Mouse (Mus musculus) NIH3T3 (cell line): ENCODE results near the gene Gjb4.

Experiments used
- DNase-seq: peaks from one replicate; pipeline ENCODE4 v3.0.0-alpha.2; 2012; ENCODE audit warnings: low read depth

Gene Gjb4

DNA sequence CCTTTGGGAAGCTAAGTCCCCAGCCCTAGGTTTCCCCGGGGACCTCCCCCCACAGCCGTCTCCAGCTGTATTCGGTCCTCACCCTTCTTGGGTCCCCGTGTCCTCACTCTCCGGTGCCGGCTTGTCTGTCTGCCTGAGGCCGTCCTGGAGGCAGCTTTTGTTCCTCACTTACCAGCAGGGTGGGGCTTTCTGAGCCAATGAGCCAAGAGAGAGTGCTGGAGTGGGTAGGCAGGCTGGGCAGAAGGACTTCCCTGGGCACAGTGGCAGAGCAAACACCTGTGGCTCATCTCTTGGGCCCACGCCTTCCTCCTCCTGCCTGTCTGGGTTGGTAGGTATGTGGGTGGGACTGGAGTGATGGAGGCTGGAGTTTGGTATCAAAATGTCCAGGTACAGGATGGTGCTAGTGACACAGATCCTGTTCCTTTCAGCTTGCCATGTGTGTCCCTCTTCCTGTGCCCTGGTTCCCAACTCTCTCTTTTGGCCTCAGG lies at the start of gene Gjb4:
Gjb4 (minus strand) TSS at position 131 of the 488 bp plus-strand sequence.
- peak; percentile 31 for DNase-seq

DNA sequence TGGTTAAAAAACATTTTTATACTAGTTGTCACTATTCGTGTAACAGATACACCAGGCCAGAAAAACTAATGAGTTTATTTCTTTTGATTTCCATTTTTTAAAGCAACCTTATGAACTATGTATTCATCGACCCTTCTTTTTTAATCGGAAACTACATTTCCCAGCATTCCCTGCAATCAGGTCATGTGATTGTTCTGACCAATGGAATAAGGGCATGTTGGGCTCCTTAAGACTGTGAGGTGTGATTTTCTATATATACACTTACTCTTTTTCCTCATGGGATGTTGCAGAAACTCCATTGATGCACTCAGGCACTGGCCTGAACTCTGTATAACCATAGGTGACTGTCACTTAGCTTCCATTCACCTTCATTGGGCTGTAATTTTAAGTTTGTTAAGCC lies 48.7 kb upstream of the Gjb4 start:
- peak; percentile 27 for DNase-seq

DNA sequence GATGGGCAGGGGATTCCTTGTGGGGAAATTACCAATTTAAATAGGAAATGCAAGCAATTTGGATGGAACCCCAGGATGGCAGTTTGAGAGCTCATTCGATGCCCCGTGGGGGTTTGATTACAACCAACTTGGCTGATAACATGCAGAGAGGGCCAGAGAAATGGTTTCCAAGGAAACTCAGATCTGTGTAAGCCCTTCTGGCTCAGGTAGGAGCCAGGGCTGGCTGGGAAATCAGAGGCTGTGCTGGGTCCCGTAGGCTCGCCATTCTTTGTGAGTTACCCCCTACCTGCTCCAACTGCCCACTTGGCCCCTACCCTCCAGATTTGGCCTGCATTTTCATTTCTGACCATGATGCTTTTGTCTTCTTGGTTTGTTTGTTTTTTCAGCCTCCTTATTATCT lies 48.3 kb upstream of the Gjb4 start:
- no peak for DNase-seq

DNA sequence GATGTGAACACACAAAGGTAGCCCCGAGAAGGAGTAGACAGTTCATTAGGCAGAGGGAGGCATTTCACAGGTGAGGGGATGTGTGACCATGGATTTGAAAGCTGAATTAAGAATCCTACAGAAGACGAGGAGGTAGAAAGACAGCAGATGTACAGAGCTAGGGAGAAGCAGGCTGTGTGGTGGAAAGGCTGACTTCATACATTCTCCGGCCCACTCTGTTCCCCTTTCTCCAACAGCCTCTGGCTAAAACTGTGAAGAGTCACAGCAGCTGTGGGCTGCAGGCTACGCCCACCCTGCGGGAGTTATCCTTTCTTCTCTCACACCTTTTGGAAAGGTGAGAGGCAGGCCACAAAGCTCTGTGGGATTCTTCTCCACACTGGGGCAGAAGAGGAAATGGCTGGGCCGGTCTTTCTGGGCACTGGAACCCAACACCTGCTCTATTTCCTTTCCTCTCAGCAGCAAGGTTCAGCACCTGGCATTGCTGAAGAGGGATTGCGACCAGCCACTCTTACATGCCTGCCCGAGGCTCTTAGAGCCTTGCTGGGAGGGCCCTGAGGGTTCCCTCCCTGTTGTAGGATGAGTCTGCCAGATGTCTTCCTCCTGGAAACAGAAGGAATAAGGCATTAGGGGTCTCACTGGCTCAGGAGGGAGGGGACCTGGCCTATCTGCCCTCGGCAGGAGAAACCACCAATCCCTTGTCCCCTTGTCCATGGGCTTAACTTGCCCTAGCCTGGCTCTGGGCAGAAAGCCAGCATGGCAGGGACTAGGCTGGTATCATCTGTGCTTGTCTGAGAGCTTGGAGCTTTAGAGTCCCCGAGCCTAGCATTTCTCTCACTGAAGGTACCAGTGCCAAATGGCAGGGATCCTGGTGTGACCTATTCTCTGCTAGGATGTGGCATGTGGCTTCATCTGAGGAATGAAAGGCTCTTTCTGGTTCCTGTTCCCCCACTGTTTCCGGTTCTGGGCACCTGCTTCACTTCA lies 46.6 kb upstream of the Gjb4 start:
- DNase-seq = no peak

DNA sequence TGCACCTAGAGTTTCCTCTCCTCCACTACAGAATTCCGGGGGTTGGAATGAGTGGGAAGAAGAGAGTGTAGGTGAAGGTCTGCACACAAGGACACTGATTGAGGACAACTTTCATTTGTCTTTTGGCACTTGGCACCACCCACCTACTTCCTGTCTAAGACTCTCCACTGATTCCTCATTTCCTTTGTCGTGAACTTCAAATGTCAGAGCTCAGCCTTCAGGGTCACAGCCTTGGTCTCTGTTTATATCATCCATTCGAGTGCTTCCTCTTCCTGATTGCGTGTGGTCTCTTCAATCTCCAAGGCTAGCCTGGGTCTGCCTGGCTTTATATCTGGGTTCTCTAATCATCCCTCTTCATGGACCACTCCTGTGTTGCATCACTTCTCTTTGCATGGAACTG lies 41.7 kb upstream of the Gjb4 start:
- no peak for DNase-seq

DNA sequence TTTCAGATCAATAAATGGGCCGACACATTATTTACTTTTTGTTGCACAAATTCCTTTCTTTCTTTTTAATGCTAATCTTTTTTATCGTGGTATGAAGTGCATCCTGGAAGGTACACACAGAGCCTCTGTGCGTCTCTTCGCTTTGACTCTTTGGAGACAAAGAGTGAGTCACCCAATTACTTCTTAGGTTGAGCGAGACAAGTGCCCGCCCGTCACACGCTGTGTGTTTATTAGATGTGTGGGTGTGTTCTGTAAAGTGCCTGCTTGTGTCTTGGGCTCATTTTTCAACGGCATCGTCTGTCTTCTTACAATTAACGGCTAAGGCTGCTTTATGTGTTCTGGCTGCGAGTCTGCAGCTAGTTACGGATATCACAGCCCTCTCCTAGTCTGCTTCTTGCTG lies 35.8 kb upstream of the Gjb4 start:
- DNase-seq = no peak

DNA sequence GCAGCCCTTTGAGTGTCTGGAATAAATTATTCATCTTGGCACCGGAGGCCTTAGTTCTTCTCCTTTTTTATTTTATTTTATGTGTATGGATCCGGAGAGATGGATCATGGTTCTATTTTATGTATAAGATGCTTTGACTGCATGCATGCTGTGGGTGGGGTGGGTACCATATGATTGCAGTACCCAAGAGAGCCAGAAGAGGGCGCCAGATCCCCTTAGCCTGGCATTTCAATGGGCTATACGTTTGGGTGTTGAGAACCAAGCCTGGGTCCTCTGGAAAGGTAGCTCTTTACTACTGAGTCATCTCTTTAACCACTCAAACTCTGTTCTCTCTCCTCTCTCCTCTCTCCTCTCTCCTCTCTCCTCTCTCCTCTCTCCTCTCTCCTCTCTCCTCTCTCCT lies 23.5 kb upstream of the Gjb4 start:
- DNase-seq = peak; percentile 33

DNA sequence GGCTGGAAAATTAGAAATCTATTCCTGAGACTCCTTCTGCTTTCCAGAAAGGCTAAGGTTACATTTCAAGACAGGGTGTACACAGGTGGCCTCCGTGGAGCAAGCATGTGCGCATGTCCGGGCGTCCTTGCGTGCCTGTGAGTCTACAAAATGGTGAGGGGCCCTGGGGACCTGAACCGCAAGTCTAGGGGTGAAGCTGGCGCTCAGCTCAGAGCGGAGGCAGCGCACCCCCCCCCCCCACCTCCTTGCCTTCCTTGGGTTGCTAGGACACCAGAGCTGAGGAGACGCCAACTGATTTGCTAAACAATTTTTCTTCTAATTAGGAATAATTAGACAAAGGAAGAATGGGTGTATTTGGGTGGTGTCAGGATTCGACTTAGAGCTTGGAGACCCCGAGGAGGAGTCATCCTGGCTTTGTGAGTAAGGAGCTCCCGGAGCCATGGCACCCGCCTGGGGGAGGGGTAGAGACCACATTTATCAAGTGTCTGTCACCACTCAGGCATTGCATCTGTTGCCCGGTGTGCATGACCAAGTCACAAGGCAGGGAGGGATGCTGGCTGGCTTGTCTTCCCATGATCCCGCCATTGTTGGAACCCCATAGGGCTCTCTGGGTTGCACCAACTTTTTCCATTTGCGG lies 21.8 kb upstream of the Gjb4 start:
- no peak for DNase-seq

DNA sequence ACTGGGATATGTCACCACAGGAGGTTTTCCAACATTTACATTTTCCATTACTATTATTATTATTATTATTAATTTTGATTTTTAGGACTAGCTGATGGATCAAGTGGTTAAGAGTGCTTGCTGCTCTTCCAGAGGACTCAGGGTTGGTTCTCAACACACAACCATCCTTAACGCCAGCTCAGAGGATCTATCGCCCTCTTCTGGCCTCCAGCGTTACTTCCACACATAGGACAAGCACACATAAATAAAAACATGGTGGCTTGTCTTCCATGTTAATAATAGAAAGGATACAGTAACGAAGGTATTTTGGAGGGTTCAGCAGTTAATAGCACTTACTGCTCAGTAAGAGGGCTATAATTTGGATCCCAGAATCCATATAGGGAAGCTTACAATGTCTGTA lies 20.8 kb upstream of the Gjb4 start:
- no peak for DNase-seq

DNA sequence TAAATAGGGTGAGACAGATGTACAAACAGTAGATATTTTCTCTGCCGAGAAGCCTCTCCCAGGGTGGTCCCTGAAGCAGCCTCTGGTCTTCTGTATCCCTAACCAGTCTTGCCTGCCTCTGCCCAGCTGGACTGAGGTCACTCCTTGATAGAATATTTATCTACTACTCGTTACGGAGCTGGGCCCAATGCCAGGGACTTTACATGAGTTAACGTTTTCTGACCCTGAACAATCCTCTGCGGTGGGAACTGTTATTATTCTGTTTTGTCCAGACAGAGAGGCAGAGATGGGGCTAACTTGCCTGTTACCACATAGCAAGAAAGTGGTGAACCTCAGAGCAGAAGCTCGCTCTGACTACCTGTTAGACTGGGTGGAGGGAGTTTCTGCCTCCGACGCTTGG lies 19.6 kb upstream of the Gjb4 start:
- peak; percentile 47 for DNase-seq

DNA sequence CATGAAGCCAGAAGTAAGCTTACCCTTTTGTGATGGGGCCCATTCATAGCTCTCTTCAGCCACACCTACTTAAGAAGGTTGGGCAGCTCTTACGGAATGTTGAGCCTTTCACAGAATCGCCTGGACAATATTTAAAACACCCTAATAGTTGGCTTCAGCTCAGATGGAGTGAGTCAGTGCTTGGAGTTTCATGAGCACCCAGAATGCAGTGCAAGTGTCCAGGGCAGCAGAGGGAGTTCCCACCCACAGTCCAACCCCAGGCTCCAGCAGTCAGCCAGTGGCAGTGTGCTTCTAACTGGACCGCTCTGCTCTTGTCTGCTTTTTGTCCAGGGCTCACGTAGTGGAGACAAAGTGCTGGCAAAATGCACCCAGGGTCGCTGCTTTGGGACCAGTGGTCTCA lies 17.7 kb upstream of the Gjb4 start:
- DNase-seq = peak; percentile 90

DNA sequence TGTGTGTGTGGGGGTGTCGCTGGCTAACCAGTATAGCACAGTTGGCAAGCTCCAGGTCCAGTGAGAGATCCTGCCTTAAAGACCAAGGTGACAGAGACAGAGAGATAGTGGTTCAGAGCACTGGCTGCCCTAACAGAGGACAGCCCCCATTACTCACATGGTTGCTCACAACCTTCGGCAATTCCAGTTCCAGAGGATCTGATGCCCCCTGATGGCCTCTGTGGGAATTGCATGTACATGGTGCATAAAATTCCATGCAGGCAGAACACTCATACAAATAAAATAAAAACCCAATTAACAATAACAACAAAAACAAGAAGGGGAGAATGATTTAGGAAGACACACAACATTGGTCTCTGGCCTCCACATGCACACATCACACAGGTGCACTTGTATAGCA lies 16.6 kb upstream of the Gjb4 start:
- peak; percentile 67 for DNase-seq

DNA sequence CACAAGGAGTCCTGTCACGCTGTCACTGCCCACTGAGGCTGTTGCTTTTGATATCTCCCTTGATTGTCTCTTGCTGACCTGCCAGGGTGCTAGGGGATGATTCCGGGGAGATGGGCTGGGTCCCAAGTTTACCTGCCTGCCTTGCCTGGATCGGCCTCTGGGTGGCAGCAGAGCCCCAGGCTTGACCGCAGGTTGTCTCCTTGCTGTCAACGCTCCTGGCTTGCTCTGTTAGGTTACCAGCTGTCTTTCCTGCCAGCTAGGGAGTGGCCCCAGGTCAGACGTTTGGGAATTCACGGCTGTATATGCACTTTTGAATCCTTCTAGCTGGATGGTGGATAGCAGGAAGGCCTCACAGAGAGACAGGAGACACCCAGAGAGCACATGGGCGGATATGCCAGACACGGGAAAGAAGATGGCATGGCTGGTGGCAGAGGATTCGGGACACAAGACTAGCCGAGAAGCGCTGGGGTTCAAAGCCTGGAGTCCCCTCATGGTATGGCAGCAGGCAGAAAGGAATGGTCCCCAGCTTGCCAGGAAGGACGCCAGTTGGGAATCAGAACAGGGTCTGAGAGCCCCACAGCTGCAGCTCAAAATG lies 14.6 kb upstream of the Gjb4 start:
- peak; percentile 80 for DNase-seq

DNA sequence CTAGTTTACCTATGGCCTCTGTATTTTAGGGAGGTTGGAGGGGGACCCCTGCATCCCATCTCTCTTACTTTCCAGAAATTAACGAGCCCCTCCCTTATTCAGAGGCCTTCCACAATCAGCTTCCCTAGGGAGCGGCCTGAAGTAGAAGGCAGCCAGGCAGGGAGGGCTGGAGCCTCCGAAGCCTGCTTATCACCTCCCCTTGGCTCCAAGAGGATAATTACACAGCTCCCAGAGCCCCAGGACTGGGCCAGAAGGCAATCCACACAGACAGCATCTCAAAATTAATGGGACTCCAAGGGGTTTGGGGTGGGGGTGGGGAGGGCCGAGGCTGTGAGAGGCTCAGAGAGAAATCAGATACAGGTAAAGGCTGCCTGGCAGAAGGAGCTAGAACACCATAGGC lies 12.0 kb upstream of the Gjb4 start:
- DNase-seq = no peak

DNA sequence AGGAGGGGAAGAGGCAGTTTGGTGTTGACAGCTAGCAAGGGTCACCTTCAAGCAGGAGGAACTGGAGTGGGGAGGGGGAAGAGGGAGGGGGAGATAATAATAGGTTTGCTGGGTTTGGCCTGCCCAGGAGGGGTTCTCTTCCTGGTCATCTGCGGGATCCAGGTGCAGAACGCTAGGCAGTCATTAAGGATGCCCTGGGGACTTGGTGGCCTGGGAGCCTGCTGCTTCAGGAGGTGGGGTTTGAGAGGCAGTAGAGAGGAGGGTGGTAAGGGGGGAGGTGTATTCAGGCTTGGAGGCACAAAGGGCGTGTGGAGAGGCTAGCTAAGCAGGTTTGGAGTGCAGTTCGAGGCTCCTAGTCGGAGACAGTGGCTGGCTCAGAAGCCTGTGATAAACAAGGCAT lies 11.6 kb upstream of the Gjb4 start:
- no peak for DNase-seq

DNA sequence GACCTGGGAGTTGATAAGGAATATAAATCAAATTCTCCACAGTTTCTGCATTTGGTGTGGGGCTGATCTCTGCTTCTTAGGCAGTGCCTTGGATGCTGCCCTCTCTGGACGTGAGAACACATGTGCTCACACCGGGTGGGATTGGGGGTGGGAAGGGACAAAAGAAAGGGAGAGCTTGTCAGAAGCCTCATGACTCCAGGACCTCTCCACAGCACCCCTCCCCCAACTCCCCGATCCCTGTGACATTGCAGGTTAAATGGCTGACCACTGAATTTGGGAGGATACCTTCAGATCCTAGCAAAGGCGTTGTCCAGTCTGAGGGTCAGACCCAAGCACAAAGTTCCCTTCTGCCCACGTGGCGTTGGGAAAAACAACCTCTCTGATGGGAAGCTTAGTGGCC lies 10.6 kb upstream of the Gjb4 start:
- DNase-seq = no peak

DNA sequence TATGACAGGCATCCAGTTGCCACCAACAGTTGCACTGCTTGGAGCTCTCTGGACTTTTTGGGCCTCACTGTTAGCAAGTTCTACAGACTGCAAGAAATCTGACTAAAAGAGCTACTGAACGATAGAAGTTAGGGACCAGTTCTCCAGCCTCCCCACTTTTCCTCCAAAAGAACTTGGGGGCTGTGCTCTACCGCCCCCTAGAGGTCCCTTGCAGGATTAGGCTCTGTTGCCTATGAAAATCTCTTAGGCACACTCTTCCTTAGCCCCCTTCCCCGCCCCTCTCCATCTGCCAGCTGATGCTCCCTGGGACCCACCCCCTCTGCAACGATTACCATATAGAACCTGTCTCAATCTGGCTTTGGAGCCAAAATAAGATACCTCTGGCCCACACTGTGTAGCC lies 9.4 kb upstream of the Gjb4 start:
- peak; percentile 74 for DNase-seq

DNA sequence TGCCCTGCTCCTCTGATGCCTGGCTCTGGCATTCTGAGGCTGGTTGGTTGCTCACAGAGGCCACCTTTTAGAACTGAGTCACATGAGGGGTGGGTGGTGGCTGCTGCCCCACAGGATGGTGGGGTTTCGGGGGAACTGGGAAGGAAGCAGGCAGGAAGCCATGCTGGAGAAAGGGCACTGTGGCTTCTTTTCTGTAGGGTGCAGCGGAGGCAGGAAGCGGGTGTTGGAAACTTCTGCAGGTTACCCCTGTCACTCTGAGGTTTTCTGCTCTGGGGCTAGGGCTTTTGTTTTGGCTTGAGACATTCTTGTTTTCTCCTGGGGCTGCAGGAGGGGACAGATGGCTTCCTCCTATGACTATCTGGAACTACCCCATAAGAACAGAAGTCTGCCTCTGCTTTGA lies 8.6 kb upstream of the Gjb4 start:
- DNase-seq = no peak

DNA sequence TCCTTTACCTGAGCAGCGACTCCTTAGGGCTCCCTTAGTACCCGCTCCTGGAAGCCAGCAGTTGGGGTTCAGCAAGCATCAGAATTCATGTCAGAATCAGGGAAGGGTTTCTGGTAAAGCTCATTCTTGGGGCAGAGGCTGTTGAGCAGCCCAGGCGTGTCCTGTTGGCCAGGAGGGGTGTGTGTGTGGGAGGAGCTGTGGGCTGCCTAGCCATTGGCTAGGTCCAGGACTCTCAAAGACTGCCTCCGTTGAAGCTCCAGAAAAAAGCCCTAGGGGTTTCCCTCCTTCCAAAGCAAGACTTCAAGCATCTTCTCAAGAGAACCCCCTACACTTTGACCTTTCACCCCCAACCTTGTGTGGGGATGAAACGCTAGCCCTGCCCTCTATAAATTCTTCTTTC lies 4.1 kb upstream of the Gjb4 start, which contains the start of gene Gjb5:
Gjb5 (minus strand) TSS at position 164 of the 400 bp plus-strand sequence.
- DNase-seq = no peak

DNA sequence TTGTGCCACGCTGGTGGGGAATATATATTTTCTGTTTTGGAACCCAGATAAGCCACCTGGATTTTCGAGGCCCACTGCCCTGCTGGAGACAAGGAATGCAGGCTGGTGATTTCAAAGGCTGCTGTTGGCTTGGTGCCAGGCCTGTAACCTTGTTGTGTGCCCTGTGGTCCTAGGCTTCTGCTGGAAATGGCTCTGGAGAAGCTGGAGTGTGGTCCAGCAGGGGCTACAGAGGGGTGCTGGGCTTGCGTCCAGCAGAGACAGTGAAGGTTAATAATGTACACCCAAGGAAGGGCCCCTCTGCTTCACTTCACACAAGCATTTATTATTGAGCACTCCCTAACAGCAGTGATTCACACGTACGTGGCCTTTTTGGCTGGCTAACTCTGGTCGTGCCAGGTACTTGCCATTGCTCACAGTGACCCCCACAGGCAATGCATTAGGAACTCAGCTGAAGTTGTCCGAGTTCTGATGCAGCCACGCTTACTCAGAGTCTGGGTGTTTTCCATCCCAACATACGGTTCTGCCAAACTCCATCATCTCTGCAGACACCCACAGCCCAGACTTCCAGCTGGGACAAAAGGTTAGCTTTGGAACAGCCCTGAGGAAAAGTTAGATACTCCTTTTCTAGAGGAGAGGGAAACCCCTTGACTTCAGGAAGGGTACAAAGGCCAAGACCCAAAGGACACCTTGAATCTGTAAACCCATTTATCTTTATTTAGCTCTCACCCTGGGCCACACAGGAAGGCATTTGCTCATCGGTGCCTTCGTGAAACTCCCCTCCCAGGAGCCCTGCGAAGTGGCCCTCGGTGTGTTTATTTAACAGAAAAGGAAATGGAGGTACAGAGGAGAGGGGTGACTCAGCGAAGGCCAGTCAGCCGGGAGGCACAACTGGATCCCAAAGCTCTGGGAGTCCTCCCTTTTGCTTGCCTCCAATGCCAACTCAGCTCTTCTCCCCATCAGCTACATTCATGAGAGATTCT lies 915 bp upstream of the Gjb4 start:
- DNase-seq = peak; percentile 95

DNA sequence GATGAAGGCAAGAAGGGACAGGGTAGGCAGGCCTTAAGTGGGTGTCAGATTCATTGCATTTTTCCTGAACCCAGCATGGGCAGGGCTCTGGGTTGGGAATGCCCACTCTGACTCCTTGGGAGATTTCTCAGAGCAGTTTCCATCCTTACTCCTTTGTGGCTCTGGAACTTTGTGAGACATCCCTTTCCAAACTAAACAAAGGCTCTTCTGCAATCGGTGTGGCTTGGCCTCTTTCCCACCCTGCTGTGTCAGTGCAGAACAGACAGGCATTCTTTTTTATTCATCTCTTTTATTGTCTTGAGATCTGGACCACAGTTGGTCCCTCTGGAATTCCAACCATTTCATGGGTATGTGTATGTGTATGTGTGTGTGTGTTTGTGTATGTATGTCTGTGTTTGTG lies 1.3 kb downstream of the Gjb4 start:
- DNase-seq = peak; percentile 93
